Mouse (Mus musculus): ENCODE measurements around the gene Mcur1.

DNA sequence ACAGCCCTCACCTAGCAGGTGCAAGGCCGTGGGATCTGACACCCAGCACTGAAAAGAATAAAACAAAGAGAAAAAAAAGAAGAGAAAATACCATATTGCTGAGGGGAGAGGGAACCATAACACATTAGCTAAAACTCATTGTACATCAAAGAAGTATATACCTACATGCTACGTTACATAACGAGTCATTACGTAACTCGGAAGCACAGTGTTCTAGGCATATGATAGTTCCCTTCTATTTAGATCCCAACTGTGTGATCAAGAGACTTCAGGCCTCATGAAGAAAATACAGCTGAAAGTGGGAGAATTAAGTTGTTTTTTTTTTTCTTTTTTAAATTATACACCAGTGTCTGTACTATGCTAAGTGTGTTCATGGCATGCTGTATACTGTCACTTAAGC, 43.9 kb downstream of the Mcur1 start:
- TF ChIP-seq CTCF (IDR thresholded peaks at IDR 0.05; ENCODE audit: control insufficient read depth, insufficient read depth, low read length) (no peak), POLR2A (IDR thresholded peaks at IDR 0.05; ENCODE audit: borderline replicate concordance, control insufficient read depth, low read depth, low read length) (no peak)

Measured in bone marrow, adult 2 months (tissue).